Mouse (Mus musculus): ENCODE measurements around the gene Rhou. TPM values are rescaled to one million over a fixed set of nuclear protein-coding genes. Genes with fewer than 3 reads are reported as not detected.
"Not testable (repeated sequence)": the region's sequence is repeated elsewhere in the genome, so short reads cannot be mapped to it uniquely, and the experiment has no call there.

Rhou gene
- polyA plus RNA-seq, 1 experiment from 2014 or later, result 9.8 TPM

DNA sequence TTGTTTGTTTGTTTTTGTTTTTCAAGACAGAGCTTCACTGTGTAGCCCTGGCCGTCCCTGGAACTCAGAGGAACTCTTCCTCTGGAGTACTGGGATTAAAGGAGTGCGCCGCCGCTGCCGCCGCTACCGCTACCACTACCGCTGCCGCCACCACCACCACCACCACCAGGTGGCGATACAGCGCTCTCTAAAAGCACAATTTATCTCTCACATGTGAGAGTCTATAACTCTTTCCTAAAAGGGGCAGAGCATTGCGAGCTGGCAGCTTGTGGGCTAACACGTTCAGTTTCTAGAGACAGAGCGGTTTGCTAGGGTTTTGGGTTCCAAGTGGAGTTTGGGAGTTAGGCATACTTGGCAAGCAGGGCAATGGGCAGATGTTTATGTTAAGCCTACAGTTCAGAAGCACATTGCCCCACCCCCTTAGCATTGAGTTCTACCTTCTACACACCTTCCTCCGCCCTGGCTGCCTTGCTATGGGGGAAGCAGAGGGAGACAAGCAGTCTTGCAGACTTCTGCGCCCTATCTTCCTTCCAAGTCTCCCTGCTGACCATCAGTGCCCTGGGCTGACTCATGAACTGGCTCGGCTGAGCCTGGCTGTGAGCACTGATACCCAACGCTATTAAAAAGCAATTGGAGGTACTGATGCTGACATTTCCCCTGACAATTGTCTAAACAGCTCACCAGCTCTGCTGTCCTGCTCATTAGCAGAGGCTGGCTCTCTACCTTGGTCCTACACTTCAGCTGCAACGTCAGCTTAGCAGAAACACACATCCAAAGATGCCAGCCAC, 24.6 kb upstream of the Rhou start:
- Histone ChIP-seq H3K4me2 (replicated peaks; ENCODE audit: low read depth, low read length) (peak overlapping the region; percentile 45), H3K4me1 (ENCODE audit: control insufficient read depth, insufficient read depth, low read length) (peaks cover 13% of the 10 kb centered on the region; the same call in 1 of the 2 replicates), H3K9me3 (ENCODE audit: control insufficient read depth, low read length) (no peaks in the 10 kb centered on the region), H3K27ac (ENCODE audit: low read depth, low read length) (no peak overlapping the region), H3K36me3 (ENCODE audit: control insufficient read depth, insufficient read depth, low read length) (no peaks in the 10 kb centered on the region), H3K9ac (ENCODE audit: low read depth, low read length) (no peak overlapping the region), H3K27me3 (ENCODE audit: control insufficient read depth, insufficient read depth, low read length) (peaks cover 13% of the 10 kb centered on the region; the same call in 1 of the 2 replicates), H3K4me3 (ENCODE audit: low read length) (peak overlapping the region; percentile 22; the same call in 1 of the 2 replicates)
- peak; percentile 16; the same call in 1 of the 2 replicates for ATAC-seq (ENCODE audit: low FRiP score, low TSS enrichment)
- 11% methylated on average over 19 of the region's 19 CpGs for WGBS

- Histone ChIP-seq H3K9ac (ENCODE audit: low read depth, low read length) (no peak overlapping the region), H3K4me1 (ENCODE audit: control insufficient read depth, insufficient read depth, low read length) (peaks cover 15% of the 10 kb centered on the region; the same call in 1 of the 2 replicates), H3K36me3 (ENCODE audit: control insufficient read depth, insufficient read depth, low read length) (no peaks in the 10 kb centered on the region), H3K4me2 (replicated peaks; ENCODE audit: low read depth, low read length) (peak overlapping the region; percentile 38; the same call in 1 of the 2 replicates), H3K4me3 (ENCODE audit: low read length) (peak overlapping the region; percentile 21; the same call in 1 of the 2 replicates), H3K27ac (ENCODE audit: low read depth, low read length) (no peak overlapping the region), H3K27me3 (ENCODE audit: control insufficient read depth, insufficient read depth, low read length) (peaks cover 6% of the 10 kb centered on the region; the same call in 1 of the 2 replicates), H3K9me3 (ENCODE audit: control insufficient read depth, low read length) (no peaks in the 10 kb centered on the region)
- 31% methylated on average over 10 of the region's 10 CpGs for WGBS
- no peak for ATAC-seq (ENCODE audit: low FRiP score, low TSS enrichment)
These were observed 23.7 kb upstream of the Rhou start for GRCm38 (mm10) chr8:123630058-123630457.

- no peaks in the 10 kb centered on the region for H3K36me3 ChIP-seq (ENCODE audit: control insufficient read depth, insufficient read depth, low read length)
- peak; percentile 36; the same call in 1 of the 2 replicates for ATAC-seq (ENCODE audit: low FRiP score, low TSS enrichment)
- no peak overlapping the region for H3K9ac ChIP-seq (ENCODE audit: low read depth, low read length)
- peaks cover 15% of the 10 kb centered on the region; the same call in 1 of the 2 replicates for H3K4me1 ChIP-seq (ENCODE audit: control insufficient read depth, insufficient read depth, low read length)
- WGBS, result 23% methylated on average over 12 of the region's 12 CpGs
- no peaks in the 10 kb centered on the region for H3K9me3 ChIP-seq (ENCODE audit: control insufficient read depth, low read length)
- no peak overlapping the region for H3K27ac ChIP-seq (ENCODE audit: low read depth, low read length)
- no peaks in the 10 kb centered on the region; the same call in 1 of the 2 replicates for H3K27me3 ChIP-seq (ENCODE audit: control insufficient read depth, insufficient read depth, low read length)
- peak overlapping the region; percentile 21 for H3K4me3 ChIP-seq (ENCODE audit: low read length)
- H3K4me2 ChIP-seq (replicated peaks; ENCODE audit: low read depth, low read length), result peak overlapping the region; percentile 38
These were observed 22.9 kb upstream of the Rhou start for GRCm38 (mm10) chr8:123630841-123631251.

DNA sequence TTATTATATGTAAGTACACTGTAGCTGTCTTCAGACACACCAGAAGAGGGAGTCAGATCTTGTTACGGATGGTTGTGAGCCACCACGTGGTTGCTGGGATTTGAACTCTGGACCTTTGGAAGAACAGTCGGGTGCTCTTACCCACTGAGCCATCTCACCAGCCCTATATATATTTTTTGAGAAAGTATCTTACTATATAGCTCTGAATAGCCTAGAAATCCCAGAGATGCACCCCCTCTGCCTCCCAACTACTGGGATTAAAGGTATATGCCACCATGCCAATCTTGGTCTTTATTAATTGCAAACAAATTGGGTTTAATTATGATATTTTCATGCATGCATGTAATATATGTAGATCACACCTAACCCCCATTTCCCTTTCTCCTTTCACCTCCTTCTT, 22.0 kb upstream of the Rhou start:
- not testable (repeated sequence) for H3K36me3 ChIP-seq (ENCODE audit: control insufficient read depth, insufficient read depth, low read length); H3K9ac ChIP-seq (ENCODE audit: low read depth, low read length); H3K4me2 ChIP-seq (replicated peaks; ENCODE audit: low read depth, low read length); H3K4me3 ChIP-seq (ENCODE audit: low read length); ATAC-seq (ENCODE audit: low FRiP score, low TSS enrichment); H3K27me3 ChIP-seq (ENCODE audit: control insufficient read depth, insufficient read depth, low read length); H3K27ac ChIP-seq (ENCODE audit: low read depth, low read length); H3K9me3 ChIP-seq (ENCODE audit: control insufficient read depth, low read length)
- H3K4me1 ChIP-seq (ENCODE audit: control insufficient read depth, insufficient read depth, low read length), result peaks cover 15% of the 10 kb centered on the region; the same call in 1 of the 2 replicates
- WGBS, result 71% methylated on average over 3 of the region's 3 CpGs

DNA sequence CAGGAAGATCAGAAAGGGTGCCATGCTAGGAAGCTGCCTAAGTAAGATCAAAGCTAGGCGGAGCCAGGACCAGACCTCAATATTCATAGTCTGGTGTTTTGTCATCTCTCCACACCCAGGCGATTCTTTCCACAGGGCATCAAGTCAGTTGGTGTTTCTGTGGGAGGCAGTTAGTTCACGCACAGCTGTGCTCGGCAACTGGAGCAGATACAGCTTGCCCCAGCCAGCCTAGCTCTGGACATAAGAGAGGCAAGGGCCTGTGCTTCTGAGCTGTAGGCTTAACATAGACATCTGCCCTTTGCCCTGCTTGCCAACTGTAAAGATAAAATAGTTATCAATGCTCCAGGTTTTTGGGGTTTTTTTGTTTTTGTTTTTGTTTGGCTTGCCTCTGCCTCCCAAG, 21.5 kb upstream of the Rhou start:
- WGBS, result 76% methylated on average over 4 of the region's 4 CpGs
- ATAC-seq (ENCODE audit: low FRiP score, low TSS enrichment), result no peak
- no peaks in the 10 kb centered on the region; the same call in 1 of the 2 replicates for H3K27me3 ChIP-seq (ENCODE audit: control insufficient read depth, insufficient read depth, low read length)
- H3K9ac ChIP-seq (ENCODE audit: low read depth, low read length), result no peak overlapping the region
- no peaks in the 10 kb centered on the region for H3K9me3 ChIP-seq (ENCODE audit: control insufficient read depth, low read length)
- peaks cover 15% of the 10 kb centered on the region; the same call in 1 of the 2 replicates for H3K4me1 ChIP-seq (ENCODE audit: control insufficient read depth, insufficient read depth, low read length)
- no peak overlapping the region for H3K27ac ChIP-seq (ENCODE audit: low read depth, low read length)
- no peak overlapping the region for H3K4me2 ChIP-seq (replicated peaks; ENCODE audit: low read depth, low read length)
- no peak overlapping the region for H3K4me3 ChIP-seq (ENCODE audit: low read length)
- H3K36me3 ChIP-seq (ENCODE audit: control insufficient read depth, insufficient read depth, low read length), result no peaks in the 10 kb centered on the region

- Histone ChIP-seq H3K4me2 (replicated peaks; ENCODE audit: low read depth, low read length) (no peak overlapping the region), H3K27me3 (ENCODE audit: control insufficient read depth, insufficient read depth, low read length) (no peaks in the 10 kb centered on the region; the same call in 1 of the 2 replicates), H3K27ac (ENCODE audit: low read depth, low read length) (no peak overlapping the region), H3K4me1 (ENCODE audit: control insufficient read depth, insufficient read depth, low read length) (peaks cover 15% of the 10 kb centered on the region; the same call in 1 of the 2 replicates), H3K9ac (ENCODE audit: low read depth, low read length) (no peak overlapping the region), H3K4me3 (ENCODE audit: low read length) (no peak overlapping the region), H3K9me3 (ENCODE audit: control insufficient read depth, low read length) (no peaks in the 10 kb centered on the region), H3K36me3 (ENCODE audit: control insufficient read depth, insufficient read depth, low read length) (no peaks in the 10 kb centered on the region)
- WGBS, result 69% methylated on average over 7 of the region's 7 CpGs
- no peak for ATAC-seq (ENCODE audit: low FRiP score, low TSS enrichment)
These were observed 19.9 kb upstream of the Rhou start for GRCm38 (mm10) chr8:123633801-123634200.

- ATAC-seq (ENCODE audit: low FRiP score, low TSS enrichment), result no peak
These were observed 19.2 kb upstream of the Rhou start for GRCm38 (mm10) chr8:123634395-123635131.

DNA sequence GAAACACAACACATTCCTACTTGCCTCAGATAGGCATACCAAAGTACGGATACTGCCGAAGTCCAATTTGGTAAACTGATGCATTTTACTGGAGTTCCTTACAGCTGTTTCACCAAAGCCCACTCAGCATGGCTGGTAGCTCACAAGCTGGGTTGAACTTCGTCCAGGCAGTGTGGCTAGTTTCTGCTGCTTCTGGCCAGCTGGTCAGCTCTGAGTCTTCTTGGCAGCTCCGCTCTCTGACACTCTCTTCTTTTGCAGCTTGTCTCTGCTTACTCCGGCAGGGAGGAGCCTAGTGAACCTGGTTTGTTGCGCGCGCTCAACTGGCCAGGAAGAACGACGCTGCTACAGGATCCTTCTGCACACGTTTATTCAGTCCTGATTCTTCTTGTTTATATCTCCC, 18.1 kb upstream of the Rhou start:
- peaks cover 4% of the 10 kb centered on the region; the same call in 1 of the 2 replicates for H3K4me1 ChIP-seq (ENCODE audit: control insufficient read depth, insufficient read depth, low read length)
- H3K9me3 ChIP-seq (ENCODE audit: control insufficient read depth, low read length), result no peaks in the 10 kb centered on the region
- H3K36me3 ChIP-seq (ENCODE audit: control insufficient read depth, insufficient read depth, low read length), result no peaks in the 10 kb centered on the region
- no peak overlapping the region for H3K9ac ChIP-seq (ENCODE audit: low read depth, low read length)
- H3K27ac ChIP-seq (ENCODE audit: low read depth, low read length), result no peak overlapping the region
- ATAC-seq (ENCODE audit: low FRiP score, low TSS enrichment), result no peak
- no peak overlapping the region for H3K4me2 ChIP-seq (replicated peaks; ENCODE audit: low read depth, low read length)
- no peak overlapping the region for H3K4me3 ChIP-seq (ENCODE audit: low read length)
- 79% methylated on average over 11 of the region's 11 CpGs for WGBS
- H3K27me3 ChIP-seq (ENCODE audit: control insufficient read depth, insufficient read depth, low read length), result no peaks in the 10 kb centered on the region

More at GRCm38 (mm10) chr8:123634395-123635131, 19.2 kb upstream of the Rhou start:
- no peak overlapping the region for H3K27ac ChIP-seq (ENCODE audit: low read depth, low read length)
- H3K27me3 ChIP-seq (ENCODE audit: control insufficient read depth, insufficient read depth, low read length), result no peaks in the 10 kb centered on the region; the same call in 1 of the 2 replicates
- H3K9ac ChIP-seq (ENCODE audit: low read depth, low read length), result no peak overlapping the region
- H3K4me2 ChIP-seq (replicated peaks; ENCODE audit: low read depth, low read length), result no peak overlapping the region
- no peaks in the 10 kb centered on the region for H3K36me3 ChIP-seq (ENCODE audit: control insufficient read depth, insufficient read depth, low read length)
- H3K4me3 ChIP-seq (ENCODE audit: low read length), result no peak overlapping the region
- no peaks in the 10 kb centered on the region for H3K9me3 ChIP-seq (ENCODE audit: control insufficient read depth, low read length)
- peaks cover 10% of the 10 kb centered on the region; the same call in 1 of the 2 replicates for H3K4me1 ChIP-seq (ENCODE audit: control insufficient read depth, insufficient read depth, low read length)
- WGBS, result 43% methylated on average over 3 of the region's 3 CpGs

Data from kidney, embryonic 14.5 days (tissue).